Mouse (Mus musculus): ENCODE results near the gene Cc2d2a.

GRCm38 (mm10) chr5:43778583-43778982 is 116.4 kb downstream of the Cc2d2a start:
- no peak for TF ChIP-seq CTCF (conservative IDR thresholded peaks at IDR 0.05; ENCODE audit: insufficient read depth, insufficient read length, low read depth, low read length)
- TF ChIP-seq POLR2A (IDR thresholded peaks at IDR 0.05; ENCODE audit: low read depth, low read length) = no peak

Data from kidney, adult 2 months (tissue).